Mouse (Mus musculus): Measurements from ENCODE around the gene Maco1.

GRCm38 (mm10) chr4:134863937-134864729 lies 11.0 kb upstream of the Maco1 start, which contains the start of gene Rhd:
- no peak for TF ChIP-seq CTCF (IDR thresholded peaks at IDR 0.05; ENCODE audit: low read depth, low read length)
- TF ChIP-seq EP300 (IDR thresholded peaks at IDR 0.05; ENCODE audit: insufficient read depth, low read depth, low read length), result no peak
- TF ChIP-seq POLR2A (IDR thresholded peaks at IDR 0.05; ENCODE audit: insufficient read depth, low read length), result no peak

Data from ES-Bruce4 (cell line).